Mouse (Mus musculus) kidney, embryonic 16.5 days (tissue): ENCODE results near the gene Lpin1. TPM values are rescaled to one million over a fixed set of nuclear protein-coding genes. Genes with fewer than 3 reads are reported as not detected.

Experiments
- ATAC-seq: fragments of 200-750 bp; cut with Nextera tagmentation; 2 replicates; pipeline ENCODE4 v1.8.0; 2017; ENCODE audit warnings: moderate TSS enrichment; ENCODE audit not compliant: low FRiP score, low TSS enrichment
- H3K27ac ChIP-seq: fragments of 300-500 bp; sonication (generic); 2 replicates; pipeline ENCODE4 v1.5.1; 2014; ENCODE audit warnings: low read length
- H3K27me3 ChIP-seq: fragments of 300-500 bp; sonication (generic); 2 replicates; pipeline ENCODE4 v1.6.1; 2014; ENCODE audit warnings: low read length, control low read depth, mixed read lengths; ENCODE audit not compliant: insufficient read depth
- H3K36me3 ChIP-seq: fragments of 300-500 bp; sonication (generic); 2 replicates; pipeline ENCODE4 v1.6.1; 2014; ENCODE audit warnings: low read length, control low read depth, mixed read lengths; ENCODE audit not compliant: insufficient read depth
- H3K4me1 ChIP-seq: fragments of 300-500 bp; sonication (generic); 2 replicates; pipeline ENCODE4 v1.6.1; 2014; ENCODE audit warnings: low read length, control low read depth, mixed read lengths; ENCODE audit not compliant: insufficient read depth
- H3K4me2 ChIP-seq: fragments of 300-500 bp; sonication (generic); replicated peaks from 2 replicates; pipeline ENCODE4 v1.6.1; 2014; ENCODE audit warnings: low read depth, low read length
- H3K4me3 ChIP-seq: fragments of 300-500 bp; sonication (generic); 2 replicates; pipeline ENCODE4 v1.5.1; 2014; ENCODE audit warnings: mild to moderate bottlenecking, low read length
- H3K9ac ChIP-seq: fragments of 300-500 bp; sonication (generic); replicated peaks from 2 replicates; pipeline ENCODE4 v1.6.1; 2014; ENCODE audit warnings: low read length
- H3K9me3 ChIP-seq: fragments of 300-500 bp; sonication (generic); 2 replicates; pipeline ENCODE4 v1.6.1; 2016; ENCODE audit warnings: low read length, control low read depth
- WGBS: fragments of 180-500 bp; shearing (Covaris S2); extraction: QIAGEN DNeasy Blood & Tissue Kit; methylation state at CpG from one replicate; pipeline ENCODE4 v1.1.7; 2014; 5-methylcytosine and 5-hydroxymethylcytosine counted together
- polyA plus RNA-seq: library from polyadenylated mRNA; unstranded; fragments of >200 nt; fragmentation: Nextera tagmentation; extraction: Ambion mirVana; gene quantifications from 2 replicates; pipeline ENCODE4 v1.2.1, GENCODE M21; 2015

Gene Lpin1
- polyA plus RNA-seq, 1 experiment from 2014 or later = 5.7 TPM

GRCm38 (mm10) chr12:16532860-16533230 lies 77.9 kb downstream of the Lpin1 start:
- 43% methylated on average over 7 of the region's 7 CpGs for WGBS
- peak; percentile 78 for ATAC-seq
- H3K4me2 ChIP-seq = no peak overlapping the region
- no peaks in the 10 kb centered on the region for H3K36me3 ChIP-seq
- H3K9me3 ChIP-seq = no peaks in the 10 kb centered on the region
- peaks cover 6% of the 10 kb centered on the region; the same call in 1 of the 2 replicates for H3K4me1 ChIP-seq
- H3K27ac ChIP-seq = no peak overlapping the region
- no peak overlapping the region for H3K4me3 ChIP-seq
- H3K27me3 ChIP-seq = no peaks in the 10 kb centered on the region
- 0 out of 2 replicates have a peak overlapping the region, but pooled peaks have one; percentile 1 for H3K9ac ChIP-seq

- WGBS = 67% methylated on average over 15 of the region's 15 CpGs
- Histone ChIP-seq H3K4me1 (peaks cover 6% of the 10 kb centered on the region; the same call in 1 of the 2 replicates), H3K9ac (0 out of 2 replicates have a peak overlapping the region, but pooled peaks have one; percentile 1), H3K27me3 (no peaks in the 10 kb centered on the region), H3K36me3 (no peaks in the 10 kb centered on the region), H3K9me3 (no peaks in the 10 kb centered on the region), H3K4me3 (no peak overlapping the region), H3K4me2 (no peak overlapping the region), H3K27ac (no peak overlapping the region)
- ATAC-seq = peak; percentile 68; the same call in 1 of the 2 replicates
Measured at GRCm38 (mm10) chr12:16531956-16532859, 78.6 kb downstream of the Lpin1 start.

- 95% methylated on average over 7 of the region's 7 CpGs for WGBS
- H3K36me3 ChIP-seq = no peaks in the 10 kb centered on the region
- no peaks in the 10 kb centered on the region for H3K27me3 ChIP-seq
- H3K9ac ChIP-seq = no peak overlapping the region
- no peak overlapping the region for H3K27ac ChIP-seq
- no peak overlapping the region for H3K4me2 ChIP-seq
- ATAC-seq = no peak
- H3K9me3 ChIP-seq = no peaks in the 10 kb centered on the region
- H3K4me3 ChIP-seq = no peak overlapping the region
- H3K4me1 ChIP-seq = peaks cover 6% of the 10 kb centered on the region; the same call in 1 of the 2 replicates
Measured at GRCm38 (mm10) chr12:16528650-16529049, 82.1 kb downstream of the Lpin1 start.

DNA sequence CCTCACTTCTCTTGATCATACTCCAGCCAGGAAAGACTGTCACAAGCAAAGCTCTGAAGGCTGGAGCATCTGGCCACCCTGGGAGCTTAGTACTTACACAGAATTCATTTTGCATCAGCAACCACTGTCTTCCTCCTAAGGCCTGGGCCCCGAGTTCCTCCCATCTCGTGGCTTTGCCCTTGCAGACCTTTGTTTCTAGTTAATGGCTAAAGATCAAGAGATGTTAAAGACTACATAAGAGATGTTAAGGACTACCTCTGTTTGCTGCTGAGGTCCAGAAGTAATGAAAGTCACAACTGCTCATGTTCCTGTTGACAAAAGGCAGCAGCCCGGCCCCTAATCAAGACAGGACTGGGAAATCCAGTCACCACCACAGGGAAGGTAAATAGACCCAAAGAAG lies 82.8 kb downstream of the Lpin1 start:
- 69% methylated on average over 3 of the region's 3 CpGs for WGBS
- no peak for ATAC-seq
- Histone ChIP-seq H3K4me1 (peaks cover 5% of the 10 kb centered on the region; the same call in 1 of the 2 replicates), H3K27ac (no peak overlapping the region), H3K27me3 (no peaks in the 10 kb centered on the region), H3K4me2 (no peak overlapping the region), H3K9me3 (no peaks in the 10 kb centered on the region), H3K9ac (no peak overlapping the region), H3K4me3 (no peak overlapping the region), H3K36me3 (no peaks in the 10 kb centered on the region)

GRCm38 (mm10) chr12:16526862-16527261 lies 83.9 kb downstream of the Lpin1 start:
- Histone ChIP-seq H3K9me3 (no peaks in the 10 kb centered on the region), H3K4me2 (no peak overlapping the region), H3K27ac (no peak overlapping the region), H3K36me3 (no peaks in the 10 kb centered on the region), H3K4me3 (no peak overlapping the region), H3K4me1 (no peaks in the 10 kb centered on the region), H3K9ac (no peak overlapping the region), H3K27me3 (no peaks in the 10 kb centered on the region)
- no peak for ATAC-seq
- WGBS = 86% methylated on average over 5 of the region's 5 CpGs

DNA sequence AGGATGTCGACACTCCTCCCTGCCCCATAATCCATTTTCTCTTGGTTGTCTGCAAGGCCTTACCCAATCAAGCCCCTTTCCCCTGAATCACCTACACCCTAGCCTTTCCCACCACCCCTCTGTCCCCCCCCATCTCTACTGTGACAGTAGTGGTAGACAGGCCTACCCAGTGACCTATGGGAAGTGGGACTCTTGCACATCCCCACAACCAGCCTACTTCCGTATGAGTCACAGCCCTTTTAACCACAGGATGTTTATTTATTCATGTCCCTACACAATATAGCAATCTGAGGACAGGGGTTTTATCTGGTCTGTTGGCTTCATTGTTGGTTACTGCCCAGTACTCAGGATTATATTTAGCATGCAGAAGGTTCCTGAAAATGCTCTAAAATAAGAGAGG lies 84.6 kb downstream of the Lpin1 start:
- no peak for ATAC-seq
- Histone ChIP-seq H3K9me3 (no peaks in the 10 kb centered on the region), H3K4me3 (no peak overlapping the region), H3K4me1 (no peaks in the 10 kb centered on the region), H3K9ac (no peak overlapping the region), H3K4me2 (no peak overlapping the region), H3K36me3 (no peaks in the 10 kb centered on the region), H3K27me3 (no peaks in the 10 kb centered on the region), H3K27ac (no peak overlapping the region)
- 78% methylated on average over 2 of the region's 2 CpGs for WGBS

DNA sequence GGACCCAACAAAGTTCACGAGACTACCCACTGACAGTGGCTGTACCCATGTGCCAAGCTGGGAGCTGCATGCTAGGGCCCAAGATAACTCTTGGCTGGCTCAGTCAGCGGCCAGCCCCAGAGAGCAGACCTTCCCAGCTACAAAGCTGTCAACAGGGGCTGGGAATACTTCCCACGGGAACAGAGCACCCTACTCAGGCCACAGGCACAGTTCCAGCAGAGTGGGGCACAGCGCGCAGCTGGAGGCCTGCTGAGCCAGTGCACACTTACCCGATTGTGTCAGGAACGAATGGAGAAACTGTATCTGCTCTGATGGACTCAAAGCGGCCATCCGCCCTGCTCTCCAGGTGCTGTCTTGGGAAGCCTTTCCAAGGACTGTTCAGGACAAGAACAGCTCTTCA lies 95.6 kb downstream of the Lpin1 start:
- Histone ChIP-seq H3K9ac (no peak overlapping the region), H3K27ac (no peak overlapping the region), H3K4me2 (no peak overlapping the region), H3K9me3 (no peaks in the 10 kb centered on the region), H3K4me3 (no peak overlapping the region), H3K4me1 (no peaks in the 10 kb centered on the region), H3K36me3 (no peaks in the 10 kb centered on the region), H3K27me3 (no peaks in the 10 kb centered on the region)
- ATAC-seq = no peak
- 84% methylated on average over 9 of the region's 9 CpGs for WGBS

GRCm38 (mm10) chr12:16512991-16513390 lies 97.8 kb downstream of the Lpin1 start:
- 89% methylated on average over 1 of the region's 1 CpGs for WGBS
- no peaks in the 10 kb centered on the region for H3K9me3 ChIP-seq
- ATAC-seq = no peak
- H3K36me3 ChIP-seq = no peaks in the 10 kb centered on the region
- H3K4me2 ChIP-seq = no peak overlapping the region
- no peaks in the 10 kb centered on the region for H3K27me3 ChIP-seq
- H3K4me3 ChIP-seq = no peak overlapping the region
- no peak overlapping the region for H3K9ac ChIP-seq
- H3K4me1 ChIP-seq = no peaks in the 10 kb centered on the region
- no peak overlapping the region for H3K27ac ChIP-seq

DNA sequence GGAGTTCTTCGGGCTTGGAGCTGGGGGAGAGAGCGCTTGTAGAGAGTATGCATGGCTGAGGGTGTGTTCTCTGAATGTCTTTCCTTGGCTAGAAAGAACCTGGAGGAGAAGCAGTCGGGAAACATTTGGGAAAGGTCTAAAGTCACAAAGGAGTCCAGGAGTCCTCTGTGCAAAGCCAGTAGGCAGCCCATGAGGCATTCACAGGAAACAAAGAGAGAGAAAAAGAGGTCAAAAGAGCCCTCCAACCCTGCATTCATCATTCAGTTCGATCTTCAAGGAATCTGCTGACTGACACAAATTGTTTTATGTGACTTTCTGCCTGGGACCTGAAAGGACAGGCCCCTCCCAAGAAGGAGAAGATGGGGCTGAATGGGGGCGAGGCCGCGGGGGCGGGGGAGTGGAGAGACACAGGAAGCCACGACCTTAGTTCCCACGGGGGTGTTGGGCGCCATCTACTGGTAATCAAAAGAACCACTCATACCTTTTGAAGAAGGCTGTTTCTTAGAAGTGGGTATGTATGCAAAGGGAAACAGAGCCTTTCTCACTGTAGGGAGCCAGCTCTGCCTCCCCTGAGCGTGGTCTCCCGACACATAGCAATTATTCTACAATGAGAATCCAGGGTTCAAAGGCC lies 101.5 kb downstream of the Lpin1 start:
- Histone ChIP-seq H3K4me3 (no peak overlapping the region), H3K27me3 (no peaks in the 10 kb centered on the region), H3K27ac (no peak overlapping the region), H3K9me3 (no peaks in the 10 kb centered on the region), H3K4me1 (no peaks in the 10 kb centered on the region), H3K4me2 (peak overlapping the region; percentile 38), H3K36me3 (no peaks in the 10 kb centered on the region), H3K9ac (0 out of 2 replicates have a peak overlapping the region, but pooled peaks have one; percentile 2)
- ATAC-seq = peak; percentile 59; the same call in 1 of the 2 replicates
- 16% methylated on average over 13 of the region's 13 CpGs for WGBS
